Mouse (Mus musculus): ENCODE results near the gene Tcirg1.

GRCm38 (mm10) chr19:3851979-3852681 is 54.8 kb downstream of the Tcirg1 start:
- TF ChIP-seq CTCF (IDR thresholded peaks at IDR 0.05; ENCODE audit: insufficient read depth, low read depth, low read length) (no peak), POLR2A (IDR thresholded peaks at IDR 0.05; ENCODE audit: insufficient read depth, low read depth, low read length) (no peak)
